Mouse (Mus musculus): ENCODE data around the gene Hdac4.

- TF ChIP-seq TCF12 (IDR thresholded peaks at IDR 0.05; ENCODE audit: insufficient read depth, poor library complexity, severe bottlenecking) (no peak), POLR2A (IDR thresholded peaks at IDR 0.05; ENCODE audit: insufficient read length, low read depth) (no peak)
Measured at GRCm38 (mm10) chr1:92132181-92132580, 63.3 kb downstream of the Hdac4 start.

Data from myocyte (in vitro differentiated cells).